Mouse (Mus musculus) midbrain, embryonic 10.5 days (tissue): ENCODE data around the gene Brinp3. TPM values are rescaled to one million over a fixed set of nuclear protein-coding genes. Genes with fewer than 3 reads are reported as not detected.

ENCODE experiments used
- DNase-seq: peaks from one replicate; pipeline ENCODE4 v3.0.0-alpha.2; 2017; ENCODE audit warnings: low spot score
- H3K27ac ChIP-seq: fragments of 300-500 bp; sonication (generic); replicated peaks from 2 replicates; pipeline ENCODE4 v1.5.1; 2016; ENCODE audit warnings: mild to moderate bottlenecking
- H3K27me3 ChIP-seq: fragments of 300-500 bp; sonication (generic); 2 replicates; pipeline ENCODE4 v1.6.1; 2016; ENCODE audit warnings: low read depth, mild to moderate bottlenecking; ENCODE audit not compliant: poor library complexity, severe bottlenecking
- H3K36me3 ChIP-seq: fragments of 300-500 bp; sonication (generic); 2 replicates; pipeline ENCODE4 v1.6.1; 2016; ENCODE audit warnings: mild to moderate bottlenecking, moderate library complexity
- H3K4me1 ChIP-seq: fragments of 300-500 bp; sonication (generic); 2 replicates; pipeline ENCODE4 v1.6.1; 2016
- H3K4me3 ChIP-seq: fragments of 300-500 bp; sonication (generic); 2 replicates; pipeline ENCODE4 v1.5.1; 2016; ENCODE audit warnings: mild to moderate bottlenecking, moderate library complexity
- H3K9me3 ChIP-seq: fragments of 300-500 bp; sonication (generic); replicated peaks from 2 replicates; pipeline ENCODE4 v1.6.1; 2016; ENCODE audit warnings: mild to moderate bottlenecking
- WGBS: fragments of 180-500 bp; shearing (Covaris S2); methylation state at CpG from one replicate; pipeline ENCODE4 v1.1.7; 2016; 5-methylcytosine and 5-hydroxymethylcytosine counted together
- polyA plus RNA-seq: library from polyadenylated mRNA; unstranded; fragments of >200 nt; fragmentation: Nextera tagmentation; extraction: Ambion mirVana; gene quantifications from 2 replicates; pipeline ENCODE4 v1.2.1, GENCODE M21; 2016

The Brinp3 gene
- polyA plus RNA-seq, 1 experiment from 2014 or later, result 0.89 TPM

DNA sequence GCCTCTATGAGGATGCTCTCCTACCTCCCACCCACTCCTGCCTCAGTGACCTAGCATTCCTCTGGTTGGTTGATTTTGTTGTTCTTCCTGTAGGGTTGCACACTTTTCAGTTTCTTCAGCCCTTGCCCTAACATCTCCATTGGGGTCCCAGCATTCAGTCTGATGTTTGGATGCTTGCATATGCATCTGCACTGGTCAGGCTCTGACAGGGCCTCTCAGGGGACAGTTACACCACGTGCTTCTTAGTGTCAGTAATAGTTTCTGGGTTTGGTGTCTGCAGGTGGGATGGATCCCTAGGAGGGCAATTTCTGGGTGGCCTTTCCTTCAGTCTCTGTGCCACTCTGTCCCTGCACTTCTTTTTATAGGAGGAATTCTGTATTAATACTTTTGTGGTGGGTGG is 339.3 kb downstream of the Brinp3 start:
- WGBS, result 26% methylated on average over 1 of the region's 1 CpGs
- no peaks in the 10 kb centered on the region for H3K27me3 ChIP-seq
- no peaks in the 10 kb centered on the region for H3K36me3 ChIP-seq
- no peak for DNase-seq
- no peaks in the 10 kb centered on the region for H3K9me3 ChIP-seq
- no peak overlapping the region for H3K27ac ChIP-seq
- H3K4me3 ChIP-seq, result no peak overlapping the region
- H3K4me1 ChIP-seq, result no peaks in the 10 kb centered on the region

DNA sequence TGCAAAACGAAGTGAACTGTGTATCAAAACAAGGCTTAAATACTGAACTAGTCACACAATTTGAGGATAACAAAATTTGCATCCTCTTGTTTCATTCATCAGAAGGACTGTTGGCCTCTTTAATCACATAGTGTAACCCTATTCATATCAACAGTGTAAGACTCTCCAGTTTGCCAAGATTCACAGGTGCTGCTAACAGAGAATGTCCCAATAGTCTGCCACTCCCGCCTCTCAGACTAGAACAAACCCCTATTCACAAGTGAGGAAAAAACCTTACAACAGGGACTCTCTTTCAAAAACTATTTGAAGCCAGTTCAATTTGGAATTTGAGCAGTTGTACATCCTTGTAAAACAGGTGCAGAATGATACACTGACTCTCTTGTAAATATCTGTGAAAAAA is 349.5 kb downstream of the Brinp3 start:
- WGBS, result 76% methylated on average over 2 of the region's 2 CpGs
- Histone ChIP-seq H3K4me1 (no peaks in the 10 kb centered on the region), H3K4me3 (no peak overlapping the region), H3K27me3 (no peaks in the 10 kb centered on the region), H3K36me3 (no peaks in the 10 kb centered on the region), H3K9me3 (no peaks in the 10 kb centered on the region), H3K27ac (no peak overlapping the region)
- DNase-seq, result no peak

GRCm38 (mm10) chr1:146848892-146849291 is 354.3 kb downstream of the Brinp3 start:
- no peaks in the 10 kb centered on the region for H3K27me3 ChIP-seq
- no peak overlapping the region for H3K27ac ChIP-seq
- WGBS, result 94% methylated on average over 3 of the region's 3 CpGs
- H3K36me3 ChIP-seq, result no peaks in the 10 kb centered on the region
- no peak overlapping the region for H3K4me3 ChIP-seq
- no peaks in the 10 kb centered on the region for H3K4me1 ChIP-seq
- no peaks in the 10 kb centered on the region for H3K9me3 ChIP-seq
- DNase-seq, result no peak

- Histone ChIP-seq H3K27ac (no peak overlapping the region), H3K4me1 (no peaks in the 10 kb centered on the region), H3K4me3 (no peak overlapping the region), H3K36me3 (no peaks in the 10 kb centered on the region), H3K27me3 (no peaks in the 10 kb centered on the region), H3K9me3 (no peaks in the 10 kb centered on the region)
- 85% methylated on average over 2 of the region's 2 CpGs for WGBS
- no peak for DNase-seq
Observed at GRCm38 (mm10) chr1:146850147-146850546, 355.6 kb downstream of the Brinp3 start.

GRCm38 (mm10) chr1:146898636-146899035 is 404.1 kb downstream of the Brinp3 start:
- Histone ChIP-seq H3K9me3 (no peaks in the 10 kb centered on the region), H3K27me3 (no peaks in the 10 kb centered on the region), H3K36me3 (no peaks in the 10 kb centered on the region), H3K4me3 (no peak overlapping the region), H3K27ac (no peak overlapping the region), H3K4me1 (no peaks in the 10 kb centered on the region)
- DNase-seq, result no peak

- Histone ChIP-seq H3K36me3 (no peaks in the 10 kb centered on the region), H3K4me3 (no peak overlapping the region), H3K9me3 (no peaks in the 10 kb centered on the region), H3K27me3 (no peaks in the 10 kb centered on the region), H3K27ac (no peak overlapping the region), H3K4me1 (no peaks in the 10 kb centered on the region)
- 84% methylated on average over 9 of the region's 9 CpGs for WGBS
- DNase-seq, result no peak
Observed at GRCm38 (mm10) chr1:146901691-146902090, 407.1 kb downstream of the Brinp3 start.

- Histone ChIP-seq H3K27ac (no peak overlapping the region), H3K27me3 (no peaks in the 10 kb centered on the region), H3K4me3 (no peak overlapping the region), H3K4me1 (no peaks in the 10 kb centered on the region), H3K9me3 (no peaks in the 10 kb centered on the region), H3K36me3 (no peaks in the 10 kb centered on the region)
- DNase-seq, result no peak
- 88% methylated on average over 6 of the region's 6 CpGs for WGBS
Observed at GRCm38 (mm10) chr1:146939463-146940389, 445.2 kb downstream of the Brinp3 start.
